Mouse (Mus musculus) stomach, postnatal 0 days (tissue): ENCODE measurements around the gene Smyd4.

Source experiments
- CTCF ChIP-seq: IDR thresholded peaks from 2 replicates; pipeline ENCODE4 v1.5.1; 2016; ENCODE audit warnings: antibody characterized with exemption, low read depth, mild to moderate bottlenecking, moderate library complexity
- EP300 ChIP-seq: optimal IDR thresholded peaks from 2 replicates; pipeline ENCODE3; 2016; ENCODE audit warnings: antibody characterized with exemption

DNA sequence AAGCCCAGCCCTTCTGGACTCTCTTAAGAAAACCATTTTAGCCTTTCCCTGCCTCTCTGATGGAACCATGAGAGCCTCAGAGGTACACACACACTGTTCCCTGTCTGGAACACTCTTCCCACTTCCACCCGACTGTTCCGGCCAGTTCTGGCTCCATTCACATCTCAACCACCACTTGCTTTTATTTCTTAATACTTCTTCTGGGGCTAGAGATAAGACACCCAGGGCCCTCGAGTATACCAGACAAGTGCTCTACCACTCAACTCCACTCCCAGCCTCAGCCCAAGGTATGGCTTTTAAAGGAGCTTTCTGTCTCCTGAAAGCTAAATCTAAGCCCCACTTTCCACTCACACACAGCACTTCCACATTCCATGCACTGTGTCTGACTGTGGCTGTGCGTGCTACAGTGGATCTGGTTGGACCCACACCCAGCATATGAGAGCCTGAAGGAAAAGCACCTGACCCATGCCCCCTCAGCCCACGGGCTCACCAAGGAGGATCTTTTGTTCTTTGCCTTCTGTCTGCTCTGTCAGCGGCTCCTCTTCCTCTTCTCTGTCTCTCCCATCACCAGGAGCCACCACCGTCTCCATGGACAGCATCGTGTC lies 102.2 kb downstream of the Smyd4 start:
- no peak for TF ChIP-seq EP300
- TF ChIP-seq CTCF: no peak
